Mouse (Mus musculus): Measurements from ENCODE around the gene Slc46a2.

DNA sequence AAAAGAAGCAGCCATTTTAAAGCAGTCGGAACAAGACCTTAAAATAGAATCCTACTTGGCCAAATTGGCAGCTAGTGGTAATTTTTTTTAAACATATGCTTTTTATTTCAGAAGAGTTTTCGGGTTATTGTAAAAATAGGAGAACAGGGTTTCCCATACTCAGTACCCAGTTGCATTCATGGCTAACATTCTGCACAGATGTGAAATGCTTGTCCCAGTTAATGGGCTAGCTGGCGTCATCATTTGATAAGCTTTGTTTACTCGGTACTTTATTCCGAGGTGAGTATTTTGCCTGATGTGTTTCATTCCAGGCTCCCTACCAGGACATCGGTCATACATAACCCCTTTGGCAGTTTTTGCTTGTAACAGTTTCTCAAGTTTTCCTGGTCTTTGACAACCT is 44.4 kb downstream of the Slc46a2 start:
- TF ChIP-seq CTCF (IDR thresholded peaks at IDR 0.05; ENCODE audit: insufficient read depth, low read depth, low read length) (no peak), POLR2A (IDR thresholded peaks at IDR 0.05; ENCODE audit: insufficient read depth, low read depth, low read length) (no peak)

Measured in olfactory bulb, adult 2 months (tissue).